Mouse (Mus musculus) megakaryocyte, embryonic 14.5 days (primary cell): ENCODE measurements around the gene Efnb3.
"Not testable (repeated sequence)": the region's sequence is repeated elsewhere in the genome, so short reads cannot be mapped to it uniquely, and the experiment has no call there.

Source experiments
- FLI1 ChIP-seq: IDR thresholded peaks from 2 replicates; pipeline ENCODE4 v1.6.1; 2012; ENCODE audit warnings: low read length, inconsistent platforms, mixed read lengths
- GATA1 ChIP-seq: IDR thresholded peaks from 3 replicates; pipeline ENCODE4 v1.6.1; 2012; ENCODE audit warnings: mixed read lengths, low read length, inconsistent platforms, borderline replicate concordance

- not testable (repeated sequence) for TF ChIP-seq GATA1, FLI1
These were observed 29.7 kb downstream of the Efnb3 start for GRCm38 (mm10) chr11:69530281-69530680.
